Mouse (Mus musculus): Measurements from ENCODE around the gene 7420426K07Rik. TPM values are rescaled to one million over a fixed set of nuclear protein-coding genes. Genes with fewer than 3 reads are reported as not detected.

The 7420426K07Rik gene
- not detected in 2 replicates for polyA plus RNA-seq (2016; fragmentation: Nextera tagmentation; extraction: Ambion mirVana)

GRCm38 (mm10) chr9:98902819-98903218 is at the start of gene 7420426K07Rik:
Gene 7420426K07Rik, plus strand, starts transcription at chr9:98903119.
- Histone ChIP-seq H3K4me3 (no peak within 1 kb of the TSS), H3K27me3 (ENCODE audit: insufficient read depth, poor library complexity, severe bottlenecking) (no peaks in the 10 kb centered on the region), H3K9me3 (peaks cover 4% of the 10 kb centered on the region; the same call in 1 of the 2 replicates), H3K4me1 (replicated peaks) (no peaks in the 10 kb centered on the region), H3K36me3 (no peaks in the 10 kb centered on the region), H3K27ac (no peak within 1 kb of the TSS)
- 92% methylated on average over 2 of the region's 2 CpGs for WGBS
- no peak for DNase-seq (ENCODE audit: low spot score)

GRCm38 (mm10) chr9:98856210-98856609 is 46.7 kb upstream of the 7420426K07Rik start, which contains the start of gene Prr23a2:
Gene Prr23a2, plus strand, starts transcription at chr9:98856494.
- DNase-seq (ENCODE audit: low spot score) = no peak
- no peaks in the 10 kb centered on the region for H3K4me1 ChIP-seq (replicated peaks)
- WGBS = 74% methylated on average over 18 of the region's 18 CpGs
- H3K27me3 ChIP-seq (ENCODE audit: insufficient read depth, poor library complexity, severe bottlenecking) = no peaks in the 10 kb centered on the region
- H3K9me3 ChIP-seq = no peaks in the 10 kb centered on the region
- H3K27ac ChIP-seq = no peak within 1 kb of the TSS
- no peak within 1 kb of the TSS for H3K4me3 ChIP-seq
- no peaks in the 10 kb centered on the region for H3K36me3 ChIP-seq

- Histone ChIP-seq H3K27ac (no peak overlapping the region), H3K9me3 (0 out of 2 replicates have a peak, but pooled peaks cover 9% of the 10 kb centered on the region), H3K4me3 (no peak overlapping the region), H3K27me3 (ENCODE audit: insufficient read depth, poor library complexity, severe bottlenecking) (peaks cover 17% of the 10 kb centered on the region), H3K36me3 (no peaks in the 10 kb centered on the region), H3K4me1 (replicated peaks) (no peaks in the 10 kb centered on the region; the same call in 1 of the 2 replicates)
- WGBS = 74% methylated on average over 3 of the region's 3 CpGs
- no peak for DNase-seq (ENCODE audit: low spot score)
Observed at GRCm38 (mm10) chr9:98863463-98863862, 39.5 kb upstream of the 7420426K07Rik start.

- Histone ChIP-seq H3K4me3 (peak within 1 kb of the TSS; percentile 24), H3K27ac (no peak within 1 kb of the TSS), H3K4me1 (replicated peaks) (no peaks in the 10 kb centered on the region; the same call in 1 of the 2 replicates), H3K36me3 (no peaks in the 10 kb centered on the region), H3K9me3 (0 out of 2 replicates have a peak, but pooled peaks cover 9% of the 10 kb centered on the region), H3K27me3 (ENCODE audit: insufficient read depth, poor library complexity, severe bottlenecking) (peaks cover 17% of the 10 kb centered on the region)
- no peak for DNase-seq (ENCODE audit: low spot score)
- WGBS = 61% methylated on average over 22 of the region's 22 CpGs
Observed at GRCm38 (mm10) chr9:98864571-98864970, 38.3 kb upstream of the 7420426K07Rik start, which contains the start of gene Prr23a3. Gene Prr23a3, plus strand, starts transcription at chr9:98864767.

- Histone ChIP-seq H3K9me3 (peaks cover 18% of the 10 kb centered on the region), H3K27ac (no peak overlapping the region), H3K4me1 (replicated peaks) (no peaks in the 10 kb centered on the region), H3K27me3 (ENCODE audit: insufficient read depth, poor library complexity, severe bottlenecking) (no peaks in the 10 kb centered on the region), H3K4me3 (no peak overlapping the region), H3K36me3 (no peaks in the 10 kb centered on the region)
- 78% methylated on average over 1 of the region's 1 CpGs for WGBS
- DNase-seq (ENCODE audit: low spot score) = no peak
Observed at GRCm38 (mm10) chr9:98901486-98901885, 1.4 kb upstream of the 7420426K07Rik start.

- H3K4me1 ChIP-seq (replicated peaks) = peaks cover 10% of the 10 kb centered on the region; the same call in 1 of the 2 replicates
- H3K27ac ChIP-seq = no peak overlapping the region
- DNase-seq (ENCODE audit: low spot score) = no peak
- no peaks in the 10 kb centered on the region for H3K27me3 ChIP-seq (ENCODE audit: insufficient read depth, poor library complexity, severe bottlenecking)
- no peaks in the 10 kb centered on the region for H3K36me3 ChIP-seq
- no peak overlapping the region for H3K4me3 ChIP-seq
- WGBS = 91% methylated on average over 5 of the region's 5 CpGs
- no peaks in the 10 kb centered on the region for H3K9me3 ChIP-seq
Observed at GRCm38 (mm10) chr9:98920629-98921523, 18.0 kb downstream of the 7420426K07Rik start.

GRCm38 (mm10) chr9:98923119-98923518 is 20.2 kb downstream of the 7420426K07Rik start:
- Histone ChIP-seq H3K27ac (no peak overlapping the region), H3K27me3 (ENCODE audit: insufficient read depth, poor library complexity, severe bottlenecking) (no peaks in the 10 kb centered on the region), H3K36me3 (no peaks in the 10 kb centered on the region), H3K9me3 (no peaks in the 10 kb centered on the region), H3K4me3 (no peak overlapping the region), H3K4me1 (replicated peaks) (peaks cover 10% of the 10 kb centered on the region; the same call in 1 of the 2 replicates)
- 44% methylated on average over 6 of the region's 6 CpGs for WGBS
- DNase-seq (ENCODE audit: low spot score) = no peak

- Histone ChIP-seq H3K27me3 (ENCODE audit: insufficient read depth, poor library complexity, severe bottlenecking) (no peaks in the 10 kb centered on the region), H3K4me1 (replicated peaks) (peaks cover 10% of the 10 kb centered on the region; the same call in 1 of the 2 replicates), H3K36me3 (no peaks in the 10 kb centered on the region), H3K9me3 (no peaks in the 10 kb centered on the region), H3K4me3 (no peak overlapping the region), H3K27ac (no peak overlapping the region)
- DNase-seq (ENCODE audit: low spot score) = no peak
- 69% methylated on average over 6 of the region's 6 CpGs for WGBS
Observed at GRCm38 (mm10) chr9:98924183-98924582, 21.3 kb downstream of the 7420426K07Rik start.

- no peak overlapping the region for H3K4me3 ChIP-seq
- WGBS = 84% methylated on average over 2 of the region's 2 CpGs
- no peaks in the 10 kb centered on the region for H3K36me3 ChIP-seq
- peaks cover 9% of the 10 kb centered on the region; the same call in 1 of the 2 replicates for H3K27me3 ChIP-seq (ENCODE audit: insufficient read depth, poor library complexity, severe bottlenecking)
- no peak for DNase-seq (ENCODE audit: low spot score)
- peaks cover 7% of the 10 kb centered on the region; the same call in 1 of the 2 replicates for H3K9me3 ChIP-seq
- H3K4me1 ChIP-seq (replicated peaks) = peaks cover 15% of the 10 kb centered on the region; the same call in 1 of the 2 replicates
- H3K27ac ChIP-seq = no peak overlapping the region
Observed at GRCm38 (mm10) chr9:98929496-98929895, 26.6 kb downstream of the 7420426K07Rik start.

- 30% methylated on average over 6 of the region's 6 CpGs for WGBS
- no peak for DNase-seq (ENCODE audit: low spot score)
- H3K36me3 ChIP-seq = no peaks in the 10 kb centered on the region
- H3K27ac ChIP-seq = no peak overlapping the region
- H3K4me1 ChIP-seq (replicated peaks) = peaks cover 25% of the 10 kb centered on the region
- H3K4me3 ChIP-seq = no peak overlapping the region
- peaks cover 7% of the 10 kb centered on the region; the same call in 1 of the 2 replicates for H3K9me3 ChIP-seq
- peaks cover 27% of the 10 kb centered on the region for H3K27me3 ChIP-seq (ENCODE audit: insufficient read depth, poor library complexity, severe bottlenecking)
Observed at GRCm38 (mm10) chr9:98932931-98933330, 30.0 kb downstream of the 7420426K07Rik start.

- no peak for DNase-seq (ENCODE audit: low spot score)
- H3K36me3 ChIP-seq = no peaks in the 10 kb centered on the region
- H3K27ac ChIP-seq = no peak overlapping the region
- peaks cover 27% of the 10 kb centered on the region for H3K27me3 ChIP-seq (ENCODE audit: insufficient read depth, poor library complexity, severe bottlenecking)
- 17% methylated on average over 16 of the region's 16 CpGs for WGBS
- H3K9me3 ChIP-seq = no peaks in the 10 kb centered on the region
- peaks cover 25% of the 10 kb centered on the region for H3K4me1 ChIP-seq (replicated peaks)
- H3K4me3 ChIP-seq = no peak overlapping the region
Observed at GRCm38 (mm10) chr9:98935190-98935909, 32.4 kb downstream of the 7420426K07Rik start.

- Histone ChIP-seq H3K27ac (no peak overlapping the region), H3K36me3 (no peaks in the 10 kb centered on the region), H3K27me3 (ENCODE audit: insufficient read depth, poor library complexity, severe bottlenecking) (peaks cover 21% of the 10 kb centered on the region), H3K4me1 (replicated peaks) (peaks cover 17% of the 10 kb centered on the region), H3K4me3 (no peak overlapping the region), H3K9me3 (no peaks in the 10 kb centered on the region)
- WGBS = 29% methylated on average over 2 of the region's 2 CpGs
- peak; percentile 29 for DNase-seq (ENCODE audit: low spot score)
Observed at GRCm38 (mm10) chr9:98939290-98939689, 36.4 kb downstream of the 7420426K07Rik start.
